Mouse (Mus musculus) left cerebral cortex, adult 8-10 months (tissue): ENCODE data around the gene Nr2e3. TPM values are rescaled to one million over a fixed set of nuclear protein-coding genes. Genes with fewer than 3 reads are reported as not detected.

Source experiments
- total RNA-seq, 4 experiments: library from RNA; stranded (reverse); gene quantifications; 2 replicates each; pipeline ENCODE4 v1.2.4; 2022

Gene Nr2e3
- total RNA-seq, 4 experiments from 2014 or later = not detected

Other genes starting within 250 kb of the Nr2e3 start
- gene Senp8, start 209.9 kb downstream of the Nr2e3 start, total RNA-seq = 1 to 10 TPM; 7.7 to 9.4 (median 7.8) TPM
- gene Myo9a, start 209.8 kb downstream of the Nr2e3 start, total RNA-seq = 10 to 100 TPM; 66.3 to 92.0 (median 74.4) TPM